Mouse (Mus musculus) gastrocnemius, postnatal 4 days (tissue): Measurements from ENCODE around the gene Wasf3. TPM values are rescaled to one million over a fixed set of nuclear protein-coding genes. Genes with fewer than 3 reads are reported as not detected.

Source experiments
- DNase-seq, 2 experiments: peaks; one replicate each; pipeline ENCODE4 v3.0.0; 2021 to 2022; ENCODE audit warnings: low spot score in 2 of 2, mixed read lengths in 2 of 2
- long read RNA-seq, 2 experiments: library from polyadenylated mRNA; stranded (forward); transcript quantifications; one replicate each; pipeline ENCODE4 v2.0.0; 2021
- total RNA-seq, 2 experiments: library from RNA; stranded (reverse); gene quantifications; 2 replicates each; pipeline ENCODE4 v1.2.3; 2021

Gene Wasf3
- total RNA-seq: 1 to 10 TPM; 1.7 to 2.0 TPM
- long read RNA-seq, experiment 1, partial matches to known transcripts: 0 of 1 reads
- long read RNA-seq, experiment 1, other reads (novel, unspliced or antisense): 1 of 1 reads
- long read RNA-seq, experiment 2: 0 reads

DNA sequence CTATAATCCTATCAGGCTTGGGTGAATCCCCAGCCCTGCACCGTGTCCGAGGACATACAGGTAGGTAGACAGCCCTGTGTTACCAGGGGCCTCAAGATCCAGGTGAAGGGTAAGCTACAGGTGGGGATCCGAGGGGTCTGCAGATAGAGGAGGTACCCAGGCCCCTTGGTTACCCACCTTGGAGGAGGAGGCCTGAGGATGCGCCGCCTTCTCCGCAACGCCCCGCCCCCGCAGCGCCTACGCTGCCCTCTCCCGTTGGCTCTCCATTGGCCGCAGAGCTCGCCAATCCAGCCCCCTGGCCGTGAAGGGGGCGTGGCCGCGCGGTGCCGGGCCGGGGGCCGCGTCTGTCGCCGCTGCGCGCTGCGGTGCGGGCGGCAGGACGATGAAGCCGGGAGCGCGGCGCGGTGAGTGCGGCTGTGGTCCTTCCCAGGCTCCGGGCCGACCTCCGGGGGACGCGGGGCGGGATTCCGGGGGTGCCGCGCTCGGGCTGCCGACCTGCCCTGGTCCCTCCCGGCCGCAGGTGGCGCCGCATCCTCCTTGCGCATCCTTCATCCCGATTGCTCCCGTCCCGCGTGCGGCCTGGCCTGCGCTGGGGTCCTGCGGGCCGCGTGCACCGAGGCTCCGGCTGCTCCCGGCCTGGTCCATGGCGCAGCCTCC, at the start of gene Wasf3:
TSS of gene Wasf3 (plus strand) at position 51 of the 657 bp plus-strand sequence.
- DNase-seq: peak; percentile 52 to 72

- DNase-seq: no peak
Observed at GRCm38 (mm10) chr5:146338064-146338463, 46.7 kb upstream of the Wasf3 start.

DNA sequence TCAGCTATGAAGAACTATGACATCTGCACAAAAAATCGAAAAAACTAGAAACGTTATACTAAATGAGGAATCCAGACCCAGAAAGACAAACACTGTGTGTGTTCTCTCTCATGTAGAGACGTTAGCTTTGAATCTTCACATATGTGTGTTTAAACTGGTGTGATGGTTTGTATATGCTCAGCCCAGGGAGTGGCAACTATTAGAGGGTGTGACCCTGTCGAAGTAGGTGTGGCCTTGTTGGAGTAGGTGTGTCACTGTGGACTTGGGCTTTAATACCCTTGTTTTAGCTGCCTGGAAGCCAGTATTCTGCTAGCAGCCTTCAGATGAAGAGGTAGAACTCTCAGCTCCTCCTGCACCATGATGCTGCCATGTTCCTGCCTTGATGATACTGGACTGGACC, 44.7 kb upstream of the Wasf3 start:
- DNase-seq: no peak

DNA sequence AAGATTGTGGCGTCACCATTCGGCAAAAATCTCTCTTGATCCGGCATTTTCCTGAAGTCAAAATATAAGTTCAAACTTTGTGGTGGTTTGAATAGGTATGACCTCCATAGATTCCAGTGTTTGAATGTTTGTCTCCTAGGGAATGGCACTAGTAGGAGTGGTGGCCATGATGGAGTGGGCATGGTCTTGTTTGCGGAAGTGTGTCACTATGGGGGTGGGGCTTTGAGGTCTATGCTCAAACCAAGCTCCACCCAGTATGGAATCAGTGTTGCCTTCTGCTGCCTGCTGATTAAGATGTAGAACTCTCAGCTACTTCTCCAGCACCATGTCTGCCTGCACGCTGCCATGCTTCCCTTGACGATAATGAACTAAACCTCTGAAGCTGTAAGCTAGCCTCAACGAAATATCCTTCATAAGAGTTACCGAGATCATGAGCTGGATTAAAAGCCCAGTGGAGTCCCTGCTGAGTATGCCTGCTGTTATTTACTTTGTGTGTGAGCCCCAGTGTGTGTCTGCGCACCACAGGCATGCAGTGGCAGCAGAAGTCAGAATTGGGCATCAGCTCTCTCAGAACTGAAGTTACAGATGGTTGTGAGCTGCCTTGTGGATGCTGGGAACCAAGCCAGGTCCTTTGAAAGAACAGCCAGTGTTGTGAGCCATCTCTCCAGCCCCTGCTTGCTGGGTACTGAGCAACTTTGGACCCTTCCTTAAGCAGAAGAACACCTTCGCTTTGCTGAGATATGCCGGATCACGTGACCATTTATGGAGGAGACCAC, 39.7 kb upstream of the Wasf3 start:
- no peak for DNase-seq

DNA sequence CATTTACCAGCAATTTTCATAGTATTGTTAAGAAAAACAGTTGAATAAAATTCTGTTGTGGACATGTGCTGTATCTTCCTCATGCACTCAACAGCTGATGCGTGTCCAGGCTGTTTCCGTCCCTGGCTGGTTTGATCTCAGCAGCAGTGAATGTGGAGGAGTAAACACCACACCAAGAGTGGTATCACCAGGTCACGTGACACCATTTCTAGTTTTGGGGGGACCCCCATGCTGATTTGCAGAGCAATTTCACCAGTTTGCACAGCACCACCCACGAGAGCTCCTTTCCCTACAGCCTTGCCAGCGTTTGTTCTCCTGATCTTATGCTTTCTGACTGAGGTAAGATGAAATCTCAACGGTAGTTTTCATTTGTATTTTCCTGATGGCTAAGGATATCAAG, 37.7 kb upstream of the Wasf3 start:
- no peak for DNase-seq

DNA sequence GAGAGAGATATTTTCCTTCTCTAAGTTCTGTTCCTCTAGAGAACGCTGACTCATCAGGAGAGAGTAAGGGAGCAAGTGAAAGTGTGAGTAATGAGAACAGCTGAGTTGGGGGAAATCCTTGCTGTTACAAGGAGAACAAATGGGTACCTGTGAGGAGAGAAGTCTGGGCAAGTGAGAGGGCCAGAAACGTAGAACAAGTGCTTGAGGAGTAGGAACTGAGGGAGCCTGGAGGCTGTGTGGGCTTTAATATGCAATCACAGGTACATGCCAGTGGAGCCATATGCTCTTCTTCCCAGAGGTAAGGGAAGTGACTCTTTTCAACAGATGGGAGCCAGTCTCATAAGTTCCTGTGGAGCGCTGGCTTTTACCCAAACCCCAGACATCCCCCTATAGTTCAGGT, 35.6 kb upstream of the Wasf3 start:
- DNase-seq: no peak

DNA sequence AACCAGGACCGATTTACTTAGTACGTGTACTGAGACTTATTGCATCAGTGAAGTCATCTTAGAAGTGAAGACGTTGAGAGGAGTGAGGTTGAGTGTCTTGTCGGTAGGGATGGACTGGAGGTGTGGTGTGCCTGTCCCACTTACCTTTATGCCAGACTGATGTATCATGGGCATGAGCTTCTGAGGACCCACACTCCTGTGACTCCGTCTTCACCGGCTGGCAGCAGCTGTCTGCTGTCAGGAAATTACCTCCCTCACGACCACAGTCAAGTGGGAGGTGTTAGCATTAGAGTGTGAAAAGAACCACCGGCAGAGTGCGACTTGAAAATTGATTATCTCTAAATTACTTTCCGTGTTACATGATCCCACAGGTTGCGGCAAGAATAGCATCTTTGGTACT, 34.0 kb upstream of the Wasf3 start:
- DNase-seq: no peak

DNA sequence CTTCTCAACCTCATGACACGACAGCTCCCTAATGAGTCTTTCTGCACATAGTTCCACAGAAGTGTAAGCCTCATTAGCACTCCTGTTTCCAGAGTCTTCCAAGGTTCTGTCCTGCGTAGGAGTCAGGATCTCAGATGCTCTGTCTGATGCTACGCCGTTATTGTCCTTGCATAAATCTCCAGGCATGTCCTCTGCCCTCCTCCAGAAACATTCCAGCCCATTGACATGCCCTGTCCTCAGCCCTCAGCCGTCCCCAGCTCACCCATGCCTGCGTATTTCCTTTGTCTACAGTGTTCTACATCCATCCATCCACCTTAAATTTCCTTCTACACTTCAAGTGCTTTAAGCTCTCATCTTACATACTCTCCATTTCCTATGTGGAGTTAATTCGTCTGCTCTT, 32.8 kb upstream of the Wasf3 start:
- no peak for DNase-seq

DNA sequence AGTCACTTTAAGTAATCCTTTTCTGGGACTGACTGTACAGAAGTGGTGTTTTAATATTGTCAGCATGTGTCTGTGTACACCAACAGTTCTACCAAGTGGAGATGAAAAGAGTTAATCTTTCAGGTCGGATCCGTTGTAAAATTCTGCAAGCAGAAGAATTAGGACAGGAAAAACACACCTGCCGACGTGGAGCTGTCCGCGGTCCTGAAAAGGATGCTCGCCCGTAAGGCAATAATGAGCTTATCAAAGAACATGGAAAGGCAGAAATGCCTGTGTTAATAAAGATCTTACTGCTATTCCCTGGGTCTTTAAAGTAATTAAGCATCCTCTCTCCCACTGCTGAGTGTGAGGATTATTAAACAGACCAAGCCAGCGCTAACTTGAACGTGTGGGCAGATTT, 24.4 kb upstream of the Wasf3 start:
- DNase-seq: no peak

GRCm38 (mm10) chr5:146362711-146363110, 22.1 kb upstream of the Wasf3 start:
- DNase-seq: no peak

DNA sequence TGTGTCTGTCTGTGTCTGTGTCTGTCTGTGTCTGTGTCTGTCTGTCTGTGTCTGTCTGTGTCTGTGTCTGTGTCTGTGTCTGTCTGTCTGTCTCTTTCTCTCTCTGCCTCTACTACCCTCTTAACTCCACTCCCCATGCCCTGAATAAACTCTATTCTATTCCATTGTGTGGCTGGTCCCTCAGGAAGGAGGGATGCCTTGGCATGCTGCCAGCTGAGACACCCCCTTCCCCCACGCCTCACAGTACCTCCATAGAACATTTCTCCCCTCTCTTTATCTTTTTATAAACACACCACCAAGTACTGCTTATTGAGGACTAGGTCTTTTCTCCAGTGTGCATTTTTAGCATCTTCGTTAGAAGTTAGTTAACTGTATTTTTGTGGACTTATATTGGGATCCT, 16.4 kb upstream of the Wasf3 start:
- no peak for DNase-seq

- no peak for DNase-seq
Observed at GRCm38 (mm10) chr5:146368971-146369370, 15.8 kb upstream of the Wasf3 start.

- no peak for DNase-seq
Observed at GRCm38 (mm10) chr5:146370794-146371193, 14.0 kb upstream of the Wasf3 start.

DNA sequence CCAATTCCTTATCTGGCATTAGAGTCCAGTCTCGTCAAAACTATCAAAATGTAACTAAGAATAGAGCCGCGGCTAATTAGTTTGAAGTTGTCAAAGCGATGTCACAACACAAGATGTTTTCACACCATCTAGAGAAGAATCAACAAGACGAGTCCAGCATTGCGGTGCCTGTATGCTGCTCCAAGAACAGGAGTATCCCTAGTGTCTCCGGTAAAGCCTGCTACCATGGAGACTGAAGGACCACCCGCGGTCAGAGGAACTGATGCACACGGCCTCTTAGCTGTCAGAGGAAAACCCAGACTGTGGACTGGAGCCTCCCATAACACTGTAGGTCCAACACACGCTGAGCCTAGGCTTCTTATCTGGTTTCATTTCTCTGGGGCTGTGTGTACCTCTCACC, 11.5 kb upstream of the Wasf3 start:
- DNase-seq: no peak

DNA sequence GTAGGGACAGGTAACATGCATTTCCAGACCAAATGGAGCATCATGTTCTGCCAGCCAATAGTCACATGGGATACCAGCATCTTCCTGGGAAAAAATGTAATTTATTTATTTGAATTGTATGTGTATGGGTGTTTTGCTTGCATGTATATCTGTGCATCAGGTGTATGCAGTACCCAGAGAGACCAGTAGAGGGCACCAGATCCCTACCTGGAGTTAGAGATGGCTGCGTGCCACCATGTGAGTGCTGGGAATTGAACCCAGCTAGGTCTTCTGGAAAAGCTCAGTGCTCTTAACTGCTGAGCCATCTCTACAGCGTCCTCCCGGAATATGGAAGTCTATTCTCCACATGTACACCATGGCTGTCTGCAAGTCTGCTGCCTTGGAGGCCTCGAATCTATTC, 8.2 kb upstream of the Wasf3 start:
- no peak for DNase-seq

GRCm38 (mm10) chr5:146380041-146380440, 4.7 kb upstream of the Wasf3 start:
- DNase-seq: no peak

DNA sequence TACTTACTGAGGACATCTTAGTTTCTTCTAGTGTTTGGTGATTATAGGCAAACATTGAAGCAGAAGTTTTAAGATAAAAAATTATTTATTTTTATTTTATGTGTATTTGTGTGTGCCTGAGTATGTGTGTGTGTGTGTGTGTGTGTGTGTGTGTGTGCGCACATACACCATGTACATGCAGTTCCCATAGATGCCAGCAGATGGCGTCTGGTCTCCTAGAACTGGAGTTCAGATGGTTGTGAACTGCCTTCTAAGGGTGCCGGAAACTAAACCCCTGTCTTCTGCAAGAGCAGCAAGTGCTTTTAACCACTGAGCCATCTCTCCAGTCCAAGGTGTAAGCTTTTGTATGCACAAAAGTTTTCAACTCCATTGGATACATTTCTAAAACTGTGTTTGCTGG, 2.5 kb upstream of the Wasf3 start:
- DNase-seq: no peak

DNA sequence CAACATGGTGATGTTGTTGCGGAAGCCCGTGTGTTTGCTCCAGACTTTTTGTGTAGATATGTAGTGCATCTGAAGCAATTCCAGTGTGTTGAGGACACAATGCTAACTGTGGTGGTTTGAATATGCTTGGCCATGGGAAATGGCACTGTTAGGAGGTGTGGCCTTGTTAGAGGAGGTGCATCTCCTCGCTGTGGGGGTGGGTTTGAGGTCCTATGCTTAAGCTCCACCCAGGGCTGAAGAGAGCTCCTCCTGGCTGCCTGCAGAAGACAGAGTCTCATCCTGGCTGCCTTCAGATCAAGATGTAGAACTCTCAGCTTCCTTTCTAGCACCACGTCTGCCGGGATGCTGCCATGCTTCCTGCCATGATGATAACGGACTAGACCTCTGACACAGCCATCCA, 1.4 kb upstream of the Wasf3 start:
- DNase-seq: no peak

DNA sequence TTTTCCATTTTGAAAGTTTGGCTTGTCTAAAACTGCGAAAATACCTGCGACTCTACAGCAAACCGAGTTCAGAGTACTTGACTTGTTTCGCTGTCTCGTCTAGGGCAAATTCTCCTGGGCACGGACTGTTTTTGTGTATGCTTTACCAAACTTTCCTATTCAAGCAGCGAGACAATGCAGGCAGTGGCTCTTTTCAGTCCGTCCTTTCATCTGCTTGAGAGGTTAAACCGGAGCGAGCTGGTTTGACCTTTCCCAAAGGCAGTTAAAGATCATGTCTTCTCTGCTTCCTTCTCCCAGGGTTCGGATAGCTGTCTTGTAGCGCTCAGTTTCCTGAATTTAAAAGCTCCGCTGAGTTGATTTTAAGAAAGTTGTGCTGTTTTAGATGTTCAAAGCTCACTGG, 1.2 kb downstream of the Wasf3 start:
- no peak for DNase-seq

GRCm38 (mm10) chr5:146386906-146387305, 2.1 kb downstream of the Wasf3 start:
- DNase-seq: no peak

- no peak for DNase-seq
Observed at GRCm38 (mm10) chr5:146394563-146394962, 9.8 kb downstream of the Wasf3 start.

GRCm38 (mm10) chr5:146397253-146397652, 12.5 kb downstream of the Wasf3 start:
- no peak for DNase-seq
